Mouse (Mus musculus) limb, embryonic 14.5 days (tissue): ENCODE results near the gene Afg1l. TPM values are rescaled to one million over a fixed set of nuclear protein-coding genes. Genes with fewer than 3 reads are reported as not detected.

ENCODE experiments used
- ATAC-seq: fragments of 200-750 bp; cut with Nextera tagmentation; 2 replicates; pipeline ENCODE4 v1.8.0; 2017; ENCODE audit warnings: low read depth, moderate number of reproducible peaks, moderate TSS enrichment; ENCODE audit not compliant: low FRiP score
- DNase-seq: peaks from one replicate; pipeline ENCODE4 v3.0.0-alpha.2; 2015; ENCODE audit warnings: low spot score
- H3K27ac ChIP-seq: fragments of 300-500 bp; sonication (generic); replicated peaks from 2 replicates; pipeline ENCODE4 v1.5.1; 2014; ENCODE audit warnings: low read depth, mild to moderate bottlenecking, low read length, moderate library complexity, mixed read lengths
- H3K27me3 ChIP-seq: fragments of 300-500 bp; sonication (generic); 2 replicates; pipeline ENCODE4 v1.6.1; 2014; ENCODE audit warnings: low read length, mixed read lengths; ENCODE audit not compliant: control insufficient read depth, insufficient read depth
- H3K36me3 ChIP-seq: fragments of 300-500 bp; sonication (generic); 2 replicates; pipeline ENCODE4 v1.6.1; 2014; ENCODE audit warnings: mild to moderate bottlenecking, low read length, moderate library complexity, mixed read lengths; ENCODE audit not compliant: control insufficient read depth, insufficient read depth
- H3K4me1 ChIP-seq: fragments of 300-500 bp; sonication (generic); 2 replicates; pipeline ENCODE4 v1.6.1; 2014; ENCODE audit warnings: antibody characterized with exemption, low read length, mixed read lengths; ENCODE audit not compliant: control insufficient read depth, insufficient read depth
- H3K4me2 ChIP-seq: fragments of 300-500 bp; sonication (generic); replicated peaks from 2 replicates; pipeline ENCODE4 v1.6.1; 2014; ENCODE audit warnings: low read depth, mild to moderate bottlenecking, low read length, moderate library complexity; ENCODE audit not compliant: severe bottlenecking
- H3K4me3 ChIP-seq: fragments of 300-500 bp; sonication (generic); replicated peaks from 2 replicates; pipeline ENCODE4 v1.5.1; 2014; ENCODE audit warnings: low read length
- H3K9ac ChIP-seq: fragments of 300-500 bp; sonication (generic); 2 replicates; pipeline ENCODE4 v1.6.1; 2014; ENCODE audit warnings: mild to moderate bottlenecking, low read depth, low read length, moderate library complexity; ENCODE audit not compliant: severe bottlenecking
- H3K9me3 ChIP-seq: fragments of 300-500 bp; sonication (generic); 2 replicates; pipeline ENCODE4 v1.6.1; 2016; ENCODE audit warnings: low read length; ENCODE audit not compliant: control insufficient read depth
- POLR2A ChIP-seq: fragments of 200-500 bp; IDR thresholded peaks from 2 replicates; pipeline ENCODE4 v1.8.0; 2012; ENCODE audit warnings: inconsistent platforms, mild to moderate bottlenecking, moderate library complexity, borderline replicate concordance; ENCODE audit not compliant: insufficient read depth, insufficient read length; ENCODE audit errors: extremely low read depth
- WGBS: fragments of 180-500 bp; shearing (Covaris S2); extraction: QIAGEN DNeasy Blood & Tissue Kit; methylation state at CpG from one replicate; pipeline ENCODE4 v1.1.7; 2014; 5-methylcytosine and 5-hydroxymethylcytosine counted together
- polyA plus RNA-seq, 2 experiments: library from polyadenylated mRNA; depleted of rRNA in 1 of 2; stranded (reverse) in 1 of 2; unstranded in 1 of 2; fragments of >200 nt; fragmentation: Nextera tagmentation in 1 of 2; extraction: Ambion mirVana in 1 of 2; gene quantifications; 2 replicates each; pipeline versions ENCODE4 v1.2.1 to v1.2.3; 2012 to 2014

Afg1l gene
- polyA plus RNA-seq, 2 experiments = 5.3 to 5.7 TPM

DNA sequence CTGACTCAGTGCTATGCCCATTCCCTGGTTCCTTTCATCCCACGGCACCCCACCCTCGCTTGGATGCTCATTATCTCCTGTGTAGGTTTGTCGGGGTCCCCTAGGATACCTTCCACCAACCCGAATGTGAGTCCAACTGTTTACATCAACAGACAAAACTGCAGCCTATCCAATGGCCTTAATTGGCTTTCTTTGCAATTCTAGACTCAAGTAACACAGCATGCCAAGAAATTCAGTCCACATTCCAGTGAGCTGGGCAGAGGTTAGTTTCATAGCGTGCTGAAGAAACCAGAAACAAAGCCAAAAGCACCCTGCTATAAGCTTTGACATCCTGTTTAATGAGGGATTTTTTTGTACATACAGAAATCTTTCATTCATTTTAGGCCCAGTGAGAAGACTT lies 22.4 kb downstream of the Afg1l start:
- TF ChIP-seq POLR2A = no peak
- DNase-seq (peak; percentile 22), ATAC-seq (no peak)
- no peak overlapping the region for H3K4me3 ChIP-seq
- no peak overlapping the region for H3K27ac ChIP-seq
- no peak overlapping the region for H3K4me2 ChIP-seq
- no peak overlapping the region for H3K9ac ChIP-seq
- H3K4me1 ChIP-seq = 0 out of 2 replicates have a peak, but pooled peaks cover 2% of the 10 kb centered on the region
- no peaks in the 10 kb centered on the region for H3K9me3 ChIP-seq
- H3K36me3 ChIP-seq = 0 out of 2 replicates have a peak, but pooled peaks cover 2% of the 10 kb centered on the region
- no peaks in the 10 kb centered on the region for H3K27me3 ChIP-seq
- 66% methylated on average over 5 of the region's 5 CpGs for WGBS

DNA sequence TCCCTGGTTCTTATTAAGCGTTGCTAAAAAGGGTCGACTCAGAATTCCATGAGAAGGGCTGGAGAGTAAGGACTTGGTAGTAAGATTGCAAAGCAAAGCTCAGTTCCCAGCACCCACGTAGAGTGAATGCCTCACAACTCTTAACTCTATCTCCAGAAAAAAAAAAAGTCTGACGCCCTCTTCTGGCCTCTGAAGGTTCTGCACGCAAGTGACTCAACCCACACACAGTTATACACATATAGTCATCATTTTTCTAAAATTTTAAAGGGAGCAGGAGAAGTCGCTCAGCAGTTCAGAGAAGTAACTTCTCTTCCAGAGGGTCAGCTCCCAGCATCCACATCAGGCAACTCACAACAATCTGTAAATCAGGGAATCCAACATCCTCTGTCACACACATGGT lies 23.7 kb downstream of the Afg1l start:
- Histone ChIP-seq H3K36me3 (0 out of 2 replicates have a peak, but pooled peaks cover 3% of the 10 kb centered on the region), H3K4me2 (no peak overlapping the region), H3K4me1 (0 out of 2 replicates have a peak, but pooled peaks cover 2% of the 10 kb centered on the region), H3K9me3 (no peaks in the 10 kb centered on the region), H3K4me3 (no peak overlapping the region), H3K9ac (no peak overlapping the region), H3K27me3 (no peaks in the 10 kb centered on the region), H3K27ac (no peak overlapping the region)
- no peak for TF ChIP-seq POLR2A
- DNase-seq (no peak), ATAC-seq (no peak)
- 80% methylated on average over 6 of the region's 6 CpGs for WGBS

DNA sequence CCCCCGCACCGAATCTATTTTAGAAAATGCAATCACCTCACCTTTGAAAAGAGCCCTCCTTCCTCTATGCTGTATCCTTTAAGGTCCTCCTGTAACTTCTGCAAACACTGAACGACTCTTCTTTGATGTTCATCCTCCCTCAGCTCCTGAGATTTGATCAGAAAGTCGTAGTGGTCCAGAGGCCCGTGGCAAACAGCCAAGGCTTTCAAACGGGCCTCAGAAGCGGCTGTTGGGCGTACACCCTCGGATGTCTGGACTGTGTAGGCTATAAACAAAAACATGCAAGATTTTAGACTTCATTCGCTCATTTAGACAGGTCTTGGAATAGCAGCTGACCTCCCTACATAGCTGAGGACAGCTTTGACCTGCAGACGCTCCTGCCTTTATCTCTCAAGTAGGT lies 24.1 kb downstream of the Afg1l start:
- 0 out of 2 replicates have a peak, but pooled peaks cover 3% of the 10 kb centered on the region for H3K36me3 ChIP-seq
- H3K4me2 ChIP-seq = no peak overlapping the region
- no peak overlapping the region for H3K27ac ChIP-seq
- no peak for TF ChIP-seq POLR2A
- no peak overlapping the region for H3K9ac ChIP-seq
- 50% methylated on average over 11 of the region's 11 CpGs for WGBS
- no peak for DNase-seq
- ATAC-seq = no peak
- no peaks in the 10 kb centered on the region for H3K9me3 ChIP-seq
- H3K4me1 ChIP-seq = 0 out of 2 replicates have a peak, but pooled peaks cover 2% of the 10 kb centered on the region
- no peak overlapping the region for H3K4me3 ChIP-seq
- no peaks in the 10 kb centered on the region for H3K27me3 ChIP-seq

DNA sequence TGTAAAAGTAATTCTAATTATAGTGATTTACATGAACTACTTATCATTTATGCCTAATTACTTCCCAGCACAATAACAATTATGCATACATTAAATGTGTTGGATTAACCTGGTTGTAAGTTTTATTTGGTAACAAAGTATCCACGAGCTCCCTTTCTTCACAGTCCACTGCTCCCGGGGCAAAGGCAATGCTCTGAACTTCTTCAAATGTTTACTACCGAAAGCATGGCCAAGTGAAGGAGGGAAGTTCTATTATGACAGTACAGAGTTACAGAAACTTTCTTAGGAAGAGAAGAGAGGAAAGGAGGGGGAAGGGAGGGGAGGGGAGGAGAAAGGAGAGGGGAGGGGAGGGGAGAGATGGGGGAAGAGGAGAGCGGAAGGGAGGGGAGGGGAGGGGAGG lies 28.7 kb downstream of the Afg1l start:
- ATAC-seq (no peak), DNase-seq (no peak)
- H3K36me3 ChIP-seq = 0 out of 2 replicates have a peak, but pooled peaks cover 3% of the 10 kb centered on the region
- H3K4me1 ChIP-seq = no peaks in the 10 kb centered on the region
- no peaks in the 10 kb centered on the region for H3K9me3 ChIP-seq
- no peak overlapping the region for H3K27ac ChIP-seq
- H3K4me2 ChIP-seq = no peak overlapping the region
- H3K27me3 ChIP-seq = no peaks in the 10 kb centered on the region
- TF ChIP-seq POLR2A = no peak
- WGBS = 58% methylated on average over 3 of the region's 4 CpGs
- no peak overlapping the region for H3K4me3 ChIP-seq
- H3K9ac ChIP-seq = no peak overlapping the region

DNA sequence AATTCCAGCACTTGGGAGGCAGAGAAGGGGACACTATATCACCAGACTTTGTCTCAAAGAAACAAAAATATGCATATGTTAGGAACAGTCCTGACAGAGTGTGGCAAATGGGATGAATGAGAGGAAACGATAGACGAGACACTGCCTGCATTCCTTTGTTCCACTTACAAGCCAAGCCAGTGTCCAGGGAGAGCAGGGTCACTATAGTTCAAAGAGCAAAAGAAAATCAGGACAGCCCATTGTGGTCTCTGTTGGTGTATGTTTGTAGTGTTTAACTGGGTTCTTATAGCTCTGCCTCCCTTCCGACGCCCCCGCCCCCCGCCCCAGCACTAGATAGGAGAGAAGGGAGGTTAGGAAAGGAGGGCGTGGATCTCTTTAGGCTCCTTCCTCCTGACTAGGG lies 30.0 kb downstream of the Afg1l start:
- no peak for TF ChIP-seq POLR2A
- ATAC-seq (no peak), DNase-seq (no peak)
- 0 out of 2 replicates have a peak, but pooled peaks cover 3% of the 10 kb centered on the region for H3K36me3 ChIP-seq
- no peaks in the 10 kb centered on the region for H3K9me3 ChIP-seq
- no peaks in the 10 kb centered on the region for H3K27me3 ChIP-seq
- no peak overlapping the region for H3K27ac ChIP-seq
- H3K9ac ChIP-seq = no peak overlapping the region
- no peak overlapping the region for H3K4me2 ChIP-seq
- no peak overlapping the region for H3K4me3 ChIP-seq
- no peaks in the 10 kb centered on the region for H3K4me1 ChIP-seq
- WGBS = 74% methylated on average over 7 of the region's 7 CpGs

DNA sequence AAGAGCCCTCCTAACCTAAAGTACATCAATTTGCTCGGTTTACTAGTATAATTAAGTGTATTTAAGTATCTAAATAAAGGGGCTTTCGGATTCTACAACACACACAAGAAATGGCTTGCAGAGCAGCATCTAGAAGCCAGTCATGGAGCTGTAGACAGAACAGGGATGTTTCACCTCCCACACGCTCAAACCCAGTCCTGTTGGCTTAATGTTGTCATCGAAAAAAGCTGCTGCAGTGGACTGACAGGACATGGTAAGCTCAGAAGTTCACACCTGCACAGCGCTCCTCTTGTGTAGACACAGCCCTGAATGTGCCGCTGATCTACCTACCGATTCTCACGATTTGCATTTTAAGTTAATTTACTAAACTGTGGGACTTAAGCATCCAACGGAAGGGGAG lies 32.2 kb downstream of the Afg1l start:
- Histone ChIP-seq H3K4me2 (no peak overlapping the region), H3K9ac (no peak overlapping the region), H3K27ac (no peak overlapping the region), H3K36me3 (0 out of 2 replicates have a peak, but pooled peaks cover 3% of the 10 kb centered on the region), H3K4me1 (no peaks in the 10 kb centered on the region), H3K4me3 (no peak overlapping the region), H3K27me3 (no peaks in the 10 kb centered on the region), H3K9me3 (no peaks in the 10 kb centered on the region)
- DNase-seq = no peak
- ATAC-seq = no peak
- no peak for TF ChIP-seq POLR2A
- WGBS = 64% methylated on average over 9 of the region's 9 CpGs
